Mouse (Mus musculus) left cerebral cortex, postnatal 36 days (tissue): ENCODE results near the gene A3galt2. TPM values are rescaled to one million over a fixed set of nuclear protein-coding genes. Genes with fewer than 3 reads are reported as not detected.

Experiments used
- DNase-seq, 2 experiments: peaks; one replicate each; pipeline ENCODE4 v3.0.0; 2021 to 2022; ENCODE audit warnings: low spot score in 2 of 2, mixed read lengths in 1 of 2
- intact Hi-C: fragments of 180-260 bp; cut with DNase I; formaldehyde crosslinking; loops from one replicate; pipeline ENCODE4 v1.15.1; 2025
- total RNA-seq, 2 experiments: library from RNA; stranded (reverse); gene quantifications; 2 replicates each; pipeline ENCODE4 v1.2.3; 2021

The A3galt2 gene
- total RNA-seq, 2 experiments from 2014 or later: 0.10 to 0.41 TPM

DNA sequence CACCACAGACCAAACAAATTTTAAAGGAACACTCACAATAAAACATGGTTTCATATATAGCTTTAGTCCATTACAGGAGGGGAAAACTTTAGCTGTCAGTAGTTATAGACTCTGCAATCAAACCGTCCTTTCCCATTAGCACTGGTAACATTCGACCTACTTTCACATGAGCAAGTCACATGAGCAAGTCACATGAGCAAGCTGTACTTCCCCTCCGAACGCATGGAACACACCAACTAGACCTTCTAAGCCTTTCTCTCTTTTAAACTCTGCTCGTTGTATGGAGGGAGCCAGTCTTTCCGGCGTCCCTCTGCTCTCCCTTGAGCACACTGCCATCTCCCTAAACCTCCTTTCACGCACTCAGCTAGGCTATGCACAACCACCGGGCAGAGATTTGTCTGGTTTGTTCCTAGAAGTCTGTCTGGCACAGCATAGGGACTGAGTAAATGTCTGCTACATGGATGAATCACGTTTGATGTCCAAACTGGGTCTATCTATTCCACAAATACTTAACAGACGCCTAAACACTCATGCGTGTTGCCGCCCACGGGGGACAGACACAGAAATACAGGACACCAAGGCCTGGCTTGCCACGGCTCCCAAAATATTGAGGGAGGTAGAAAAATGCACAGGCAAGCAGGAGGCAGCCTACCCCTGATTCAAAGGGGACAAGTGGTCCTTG, 29.9 kb downstream of the A3galt2 start:
- intact Hi-C loops: no loop called here
- peak; percentile 28 to 38 for DNase-seq

GRCm38 (mm10) chr4:128785921-128786654, 30.9 kb downstream of the A3galt2 start:
- DNase-seq: no peak
- intact Hi-C loops: loop anchor here (1.0 kb wide), 1 partner anchor 39 kb away; no protein-coding TSS in a partner anchor

DNA sequence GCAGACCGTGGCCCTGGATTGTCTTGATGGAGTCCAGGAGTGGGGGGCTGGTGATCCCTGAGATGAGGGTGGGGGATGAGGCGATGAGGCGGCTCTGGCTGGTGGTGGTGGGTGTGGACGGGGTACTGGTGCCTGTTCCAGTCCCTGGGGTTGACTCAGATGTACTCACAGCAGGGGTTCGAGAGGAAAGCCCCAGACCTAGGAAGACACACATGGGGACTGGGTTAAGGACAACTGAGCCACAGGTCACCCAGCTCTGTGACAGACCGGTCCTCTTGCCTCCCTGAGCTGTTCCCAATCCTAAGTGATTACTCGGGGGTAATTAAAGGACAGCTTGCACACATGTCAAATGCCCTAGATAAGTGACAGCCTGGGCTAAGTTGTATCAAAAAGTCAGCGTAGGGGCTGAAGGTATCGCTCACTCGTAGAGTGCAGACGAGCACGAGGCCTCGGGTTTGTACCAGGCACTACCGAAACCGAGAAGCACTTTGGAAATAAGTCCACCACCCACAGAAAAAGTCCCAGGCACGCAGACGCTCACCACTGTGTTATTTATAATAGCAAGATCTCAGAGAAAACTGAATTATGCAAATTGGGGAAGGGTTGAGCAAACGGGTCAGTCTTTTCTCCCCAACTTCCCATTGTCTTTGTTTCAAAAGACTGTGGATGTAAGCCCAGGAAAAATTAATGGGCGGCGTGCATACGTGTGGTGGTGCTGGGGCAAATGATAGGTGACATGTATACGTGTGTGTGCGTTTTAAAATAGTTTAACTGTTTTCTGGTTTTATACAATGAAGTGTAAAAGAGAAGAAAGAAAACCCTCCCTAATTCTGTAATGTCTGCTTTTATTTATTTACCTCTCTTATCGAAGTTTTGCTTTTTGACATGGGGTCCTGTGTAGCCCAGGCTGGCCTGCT, 32.1 kb downstream of the A3galt2 start:
- intact Hi-C loops: no loop called here
- peak in 1 of 2 experiments; percentile 42 for DNase-seq

DNA sequence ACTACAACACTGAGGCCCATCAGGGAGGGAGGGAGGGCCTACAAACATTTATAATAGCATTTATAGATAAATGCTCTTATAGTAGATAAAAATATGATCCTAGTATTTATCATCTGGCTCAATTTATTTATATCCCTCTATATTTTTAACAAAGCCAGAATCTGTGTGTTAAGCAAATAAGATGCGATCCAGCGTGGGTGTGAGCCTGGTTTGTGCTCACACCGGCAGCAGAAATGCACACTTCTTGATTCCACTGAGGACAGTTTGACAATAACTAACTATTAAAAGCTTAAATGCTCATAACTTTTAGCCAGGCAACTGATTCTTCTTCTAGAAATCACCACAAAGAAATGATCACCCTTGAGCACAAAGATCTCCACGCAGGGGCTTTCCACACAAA, 32.9 kb downstream of the A3galt2 start:
- intact Hi-C loops: no loop called here
- DNase-seq: no peak

- intact Hi-C loops: no loop called here
- DNase-seq: no peak
Measured at GRCm38 (mm10) chr4:128789646-128790045, 34.5 kb downstream of the A3galt2 start.

DNA sequence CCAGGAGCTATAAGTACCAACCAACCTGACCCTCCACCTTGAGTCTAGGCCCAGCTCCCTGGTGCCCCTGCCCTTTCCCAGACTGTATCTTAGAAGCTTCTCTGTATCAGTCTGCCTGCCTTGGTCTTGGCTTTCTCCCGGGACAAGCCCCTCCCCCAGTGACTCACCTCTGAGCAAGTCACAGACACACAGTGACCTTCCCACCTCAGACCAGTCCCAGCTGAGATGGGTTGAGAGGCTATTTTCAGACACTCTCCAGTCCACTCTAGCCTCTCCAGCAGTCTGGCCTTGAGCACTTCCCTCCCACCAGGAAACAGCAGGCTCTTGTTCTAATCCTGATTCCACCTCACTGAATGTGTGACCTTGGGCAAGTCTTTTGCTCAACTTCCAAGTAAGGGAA, 38.5 kb downstream of the A3galt2 start:
- intact Hi-C loops: no loop called here
- no peak for DNase-seq

GRCm38 (mm10) chr4:128794198-128794597, 39.0 kb downstream of the A3galt2 start:
- intact Hi-C loops: no loop called here
- no peak for DNase-seq

DNA sequence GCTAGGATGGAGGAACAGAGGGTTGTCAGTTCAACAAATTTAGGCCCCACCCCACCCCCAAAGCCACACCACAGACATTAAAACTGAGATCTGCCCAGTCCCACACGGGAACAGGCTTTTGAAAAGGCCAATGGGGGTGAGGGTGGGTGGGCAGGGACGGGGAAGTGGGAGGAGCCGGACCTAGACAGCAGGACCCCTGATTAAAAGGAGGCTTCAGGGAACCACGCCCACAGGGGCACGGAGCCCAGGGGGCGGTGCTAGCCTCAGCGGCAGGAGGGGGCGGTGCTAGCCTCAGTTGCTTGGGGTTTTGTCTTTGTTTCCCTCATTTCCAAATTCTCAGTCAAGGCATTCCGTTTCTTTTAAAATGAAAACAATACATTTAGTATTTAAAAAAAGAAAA, 40.4 kb downstream of the A3galt2 start:
- intact Hi-C loops: no loop called here
- DNase-seq: no peak

GRCm38 (mm10) chr4:128796788-128797187, 41.6 kb downstream of the A3galt2 start:
- DNase-seq: no peak
- intact Hi-C loops: no loop called here

DNA sequence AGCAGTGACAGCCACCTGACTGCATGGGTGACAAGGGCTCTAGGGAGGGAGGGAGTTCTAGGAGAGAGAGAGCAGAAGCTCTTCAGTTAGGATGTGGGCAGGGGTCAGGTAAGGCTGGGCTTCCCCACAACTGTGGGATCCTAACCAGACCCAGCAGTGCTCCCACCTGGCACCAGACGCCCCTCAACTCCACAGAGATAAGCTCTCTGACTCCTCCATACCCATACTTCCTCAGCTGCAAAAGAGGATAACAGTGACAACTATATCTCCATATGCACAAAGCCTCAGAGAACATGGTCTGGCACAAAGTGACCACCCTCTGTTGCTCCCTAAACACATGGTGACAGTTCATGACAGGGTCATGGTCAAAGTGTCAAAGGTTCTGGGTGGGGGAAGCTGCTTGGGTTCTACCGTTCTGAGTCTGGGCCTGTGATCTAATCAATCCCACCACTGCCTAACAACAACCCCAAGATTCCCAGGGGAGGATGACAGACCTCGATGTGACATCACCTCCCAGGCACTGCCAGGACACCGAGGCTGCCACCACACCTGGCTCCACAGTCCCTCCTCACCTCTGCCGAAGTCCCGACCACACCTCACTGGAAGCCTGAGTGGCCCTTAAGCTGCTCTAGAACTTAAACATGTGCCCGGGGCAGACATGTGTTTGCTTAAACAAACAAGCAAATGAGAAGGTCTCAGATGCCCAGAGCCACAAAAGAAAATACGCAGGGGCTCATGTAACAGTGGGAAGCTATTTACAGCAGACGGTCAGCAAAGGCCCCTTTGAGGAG, 46.7 kb downstream of the A3galt2 start:
- intact Hi-C loops: no loop called here
- no peak for DNase-seq

- intact Hi-C loops: no loop called here
- no peak for DNase-seq
Measured at GRCm38 (mm10) chr4:128803569-128803968, 48.4 kb downstream of the A3galt2 start.

DNA sequence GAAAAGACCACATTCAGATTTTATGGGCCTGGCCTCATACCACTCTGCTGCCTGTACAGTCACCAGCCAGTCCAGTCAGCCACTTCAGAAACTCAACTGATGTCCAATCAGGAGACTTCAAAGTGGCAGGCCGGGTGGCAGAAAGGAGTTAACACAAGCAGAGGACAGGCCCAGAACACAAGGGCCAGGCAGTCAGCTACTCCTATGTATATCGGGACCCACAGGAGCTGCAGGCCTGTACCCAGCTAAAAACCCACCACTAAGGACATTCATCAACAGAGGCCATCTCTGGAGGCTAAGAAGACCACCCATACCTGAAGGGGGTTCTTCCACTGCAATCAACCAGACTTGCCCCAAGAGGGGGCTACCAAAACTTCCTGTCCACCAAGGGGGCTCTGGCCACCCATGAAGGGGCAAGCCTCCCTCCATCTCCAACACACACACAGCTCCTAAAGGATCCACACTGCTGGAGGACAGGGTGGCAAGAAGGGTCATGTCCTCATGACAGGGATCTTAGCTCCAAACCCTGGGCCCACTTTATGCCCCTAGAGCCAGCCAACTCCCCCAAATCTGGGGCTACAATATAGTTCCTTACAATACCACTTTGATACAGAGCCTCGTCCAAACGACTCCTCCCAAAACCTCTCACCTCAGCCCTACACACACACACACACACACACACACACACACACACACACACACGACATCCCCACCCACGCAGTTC, 49.4 kb downstream of the A3galt2 start:
- no peak for DNase-seq
- intact Hi-C loops: no loop called here

- DNase-seq: peak; percentile 38 to 49
- intact Hi-C loops: no loop called here
Measured at GRCm38 (mm10) chr4:128805150-128806042, 50.2 kb downstream of the A3galt2 start.

GRCm38 (mm10) chr4:128806043-128806826, 51.1 kb downstream of the A3galt2 start, which contains the start of gene Zfp362:
TSS of gene Zfp362 (minus strand) at chr4:128806045.
- intact Hi-C loops: no loop called here
- peak; percentile 53 to 64 for DNase-seq

- intact Hi-C loops: no loop called here
- DNase-seq: peak in 1 of 2 experiments; percentile 46
Measured at GRCm38 (mm10) chr4:128806827-128807179, 51.6 kb downstream of the A3galt2 start.

- intact Hi-C loops: loop anchor here (5.0 kb wide), 1 partner anchor 46 kb away; no protein-coding TSS in a partner anchor
- peak; percentile 84 for DNase-seq
Measured at GRCm38 (mm10) chr4:128811382-128812056, 56.4 kb downstream of the A3galt2 start.
